Mouse (Mus musculus): ENCODE data around the gene Smg6. TPM values are rescaled to one million over a fixed set of nuclear protein-coding genes. Genes with fewer than 3 reads are reported as not detected.

Gene Smg6
- polyA plus RNA-seq, 1 experiment from 2014 or later: 14.6 TPM

DNA sequence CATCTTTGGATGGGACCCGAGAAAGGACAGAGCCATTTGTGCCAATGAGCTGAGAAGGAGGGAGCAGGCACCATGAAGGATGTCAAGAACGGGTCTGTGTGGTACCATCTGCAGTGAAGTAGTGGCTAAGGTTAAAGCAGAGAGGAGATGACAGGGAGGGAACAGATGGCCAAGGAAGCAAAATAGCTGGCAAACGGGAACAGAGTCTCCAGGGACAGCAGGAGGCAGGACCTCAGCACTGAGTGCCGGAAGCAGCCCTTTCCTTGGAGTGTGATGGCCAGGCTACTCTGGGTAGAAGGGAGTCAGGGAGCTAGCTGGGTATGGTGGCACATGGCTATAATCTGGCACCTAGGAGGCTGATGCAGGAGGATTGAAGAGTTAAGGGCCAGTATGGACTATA lies 273.2 kb downstream of the Smg6 start:
- H3K36me3 ChIP-seq (ENCODE audit: control insufficient read depth, insufficient read depth, low read length): no peaks in the 10 kb centered on the region
- H3K4me3 ChIP-seq (ENCODE audit: low read depth, low read length): no peak overlapping the region
- H3K27ac ChIP-seq (ENCODE audit: low read length): no peak overlapping the region
- ATAC-seq: no peak
- no peaks in the 10 kb centered on the region for H3K27me3 ChIP-seq (ENCODE audit: control insufficient read depth, insufficient read depth, low read depth, low read length)
- peaks cover 34% of the 10 kb centered on the region for H3K4me1 ChIP-seq (ENCODE audit: control insufficient read depth, insufficient read depth, low read length)
- no peak overlapping the region for H3K9ac ChIP-seq (ENCODE audit: low read depth, low read length)
- WGBS: 58% methylated on average over 4 of the region's 4 CpGs
- no peak overlapping the region for H3K4me2 ChIP-seq (ENCODE audit: low read length)
- no peaks in the 10 kb centered on the region for H3K9me3 ChIP-seq (replicated peaks; ENCODE audit: control insufficient read depth, low read length, poor library complexity, severe bottlenecking)

- Histone ChIP-seq H3K27ac (ENCODE audit: low read length) (no peak overlapping the region), H3K4me2 (ENCODE audit: low read length) (no peak overlapping the region), H3K9ac (ENCODE audit: low read depth, low read length) (no peak overlapping the region), H3K27me3 (ENCODE audit: control insufficient read depth, insufficient read depth, low read depth, low read length) (no peaks in the 10 kb centered on the region), H3K9me3 (replicated peaks; ENCODE audit: control insufficient read depth, low read length, poor library complexity, severe bottlenecking) (no peaks in the 10 kb centered on the region), H3K4me3 (ENCODE audit: low read depth, low read length) (no peak overlapping the region), H3K4me1 (ENCODE audit: control insufficient read depth, insufficient read depth, low read length) (peaks cover 42% of the 10 kb centered on the region), H3K36me3 (ENCODE audit: control insufficient read depth, insufficient read depth, low read length) (no peaks in the 10 kb centered on the region)
- no peak for ATAC-seq
- 82% methylated on average over 5 of the region's 5 CpGs for WGBS
These were observed 274.3 kb downstream of the Smg6 start for GRCm38 (mm10) chr11:75199951-75200350.

- H3K27me3 ChIP-seq (ENCODE audit: control insufficient read depth, insufficient read depth, low read depth, low read length): no peaks in the 10 kb centered on the region
- H3K36me3 ChIP-seq (ENCODE audit: control insufficient read depth, insufficient read depth, low read length): no peaks in the 10 kb centered on the region
- no peak overlapping the region for H3K27ac ChIP-seq (ENCODE audit: low read length)
- H3K4me3 ChIP-seq (ENCODE audit: low read depth, low read length): no peak overlapping the region
- H3K9ac ChIP-seq (ENCODE audit: low read depth, low read length): no peak overlapping the region
- H3K9me3 ChIP-seq (replicated peaks; ENCODE audit: control insufficient read depth, low read length, poor library complexity, severe bottlenecking): no peaks in the 10 kb centered on the region
- 89% methylated on average over 12 of the region's 12 CpGs for WGBS
- no peak for ATAC-seq
- peaks cover 37% of the 10 kb centered on the region for H3K4me1 ChIP-seq (ENCODE audit: control insufficient read depth, insufficient read depth, low read length)
- no peak overlapping the region for H3K4me2 ChIP-seq (ENCODE audit: low read length)
These were observed 275.3 kb downstream of the Smg6 start for GRCm38 (mm10) chr11:75200935-75201334.

DNA sequence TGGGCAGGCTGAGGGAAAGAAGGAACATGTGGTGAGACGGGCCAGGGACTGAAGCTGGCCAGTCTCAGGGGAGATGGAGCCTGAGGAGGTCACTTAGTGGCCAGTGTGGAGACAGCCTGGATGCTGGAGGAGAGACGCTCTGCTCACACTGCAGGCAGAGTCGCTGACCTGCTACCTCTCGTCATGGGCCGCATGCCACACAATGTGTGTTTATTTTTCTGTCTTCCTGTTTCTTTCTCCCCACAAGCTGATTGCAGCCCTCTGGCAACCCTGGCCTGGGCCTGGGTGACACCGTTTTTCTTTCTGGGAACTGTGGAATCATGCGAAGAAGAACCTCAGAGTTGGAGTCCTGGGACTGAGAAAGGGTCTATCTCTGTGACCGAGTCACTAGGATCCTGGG lies 276.1 kb downstream of the Smg6 start:
- Histone ChIP-seq H3K36me3 (ENCODE audit: control insufficient read depth, insufficient read depth, low read length) (no peaks in the 10 kb centered on the region), H3K4me3 (ENCODE audit: low read depth, low read length) (no peak overlapping the region), H3K9me3 (replicated peaks; ENCODE audit: control insufficient read depth, low read length, poor library complexity, severe bottlenecking) (no peaks in the 10 kb centered on the region), H3K27me3 (ENCODE audit: control insufficient read depth, insufficient read depth, low read depth, low read length) (no peaks in the 10 kb centered on the region), H3K4me2 (ENCODE audit: low read length) (no peak overlapping the region), H3K27ac (ENCODE audit: low read length) (no peak overlapping the region), H3K4me1 (ENCODE audit: control insufficient read depth, insufficient read depth, low read length) (peaks cover 29% of the 10 kb centered on the region), H3K9ac (ENCODE audit: low read depth, low read length) (no peak overlapping the region)
- ATAC-seq: no peak
- WGBS: 74% methylated on average over 8 of the region's 8 CpGs

DNA sequence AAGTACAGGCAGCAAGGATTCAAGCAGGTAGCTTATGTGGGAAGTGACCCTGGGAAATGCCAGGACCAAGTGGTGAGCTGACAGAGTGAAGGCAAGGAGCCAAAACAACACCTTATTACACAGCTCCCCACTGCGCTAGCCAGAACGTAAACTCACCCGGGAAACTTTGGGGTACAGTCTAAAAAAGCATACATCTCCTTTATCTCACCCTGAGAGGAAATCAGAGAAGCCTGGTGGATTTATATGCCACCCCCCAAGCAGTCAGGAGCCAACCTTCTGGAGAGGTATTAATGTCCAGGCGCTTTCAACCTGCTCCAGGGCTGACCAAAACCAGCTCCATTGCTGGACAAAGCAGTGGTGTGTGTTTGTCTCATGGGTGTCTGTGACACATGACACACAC lies 278.3 kb downstream of the Smg6 start:
- Histone ChIP-seq H3K36me3 (ENCODE audit: control insufficient read depth, insufficient read depth, low read length) (no peaks in the 10 kb centered on the region), H3K4me1 (ENCODE audit: control insufficient read depth, insufficient read depth, low read length) (peaks cover 25% of the 10 kb centered on the region)

DNA sequence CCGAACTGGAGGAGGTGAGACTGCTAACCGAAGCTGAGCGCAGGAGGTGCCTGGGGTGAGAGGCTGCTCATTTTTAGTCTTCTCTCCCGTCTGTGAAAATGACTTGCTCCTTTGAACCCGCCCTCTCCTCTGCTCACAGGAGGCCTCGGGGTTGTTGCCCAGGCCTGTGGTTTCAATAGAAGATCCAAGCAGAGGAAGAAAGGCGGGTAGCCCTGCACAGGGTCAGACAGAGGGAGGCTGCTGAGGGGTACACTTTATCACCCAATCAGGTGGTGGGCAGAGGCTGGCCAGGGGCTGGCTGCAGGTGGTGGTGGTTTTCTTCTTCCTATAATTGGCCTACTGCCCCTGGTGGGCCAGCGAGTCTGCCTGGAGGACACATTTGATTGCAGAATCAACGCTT lies 278.8 kb downstream of the Smg6 start:
- peak overlapping the region; percentile 33; the same call in 1 of the 2 replicates for H3K27ac ChIP-seq (ENCODE audit: low read length)
- no peaks in the 10 kb centered on the region for H3K9me3 ChIP-seq (replicated peaks; ENCODE audit: control insufficient read depth, low read length, poor library complexity, severe bottlenecking)
- H3K4me1 ChIP-seq (ENCODE audit: control insufficient read depth, insufficient read depth, low read length): peaks cover 29% of the 10 kb centered on the region
- no peaks in the 10 kb centered on the region for H3K27me3 ChIP-seq (ENCODE audit: control insufficient read depth, insufficient read depth, low read depth, low read length)
- ATAC-seq: peak; percentile 60; the same call in 1 of the 2 replicates
- no peak overlapping the region for H3K4me2 ChIP-seq (ENCODE audit: low read length)
- 32% methylated on average over 9 of the region's 9 CpGs for WGBS
- no peak overlapping the region for H3K4me3 ChIP-seq (ENCODE audit: low read depth, low read length)
- H3K9ac ChIP-seq (ENCODE audit: low read depth, low read length): no peak overlapping the region
- no peaks in the 10 kb centered on the region for H3K36me3 ChIP-seq (ENCODE audit: control insufficient read depth, insufficient read depth, low read length)

More for the DNA sequence above, 278.3 kb downstream of the Smg6 start:
- H3K9me3 ChIP-seq (replicated peaks; ENCODE audit: control insufficient read depth, low read length, poor library complexity, severe bottlenecking): no peaks in the 10 kb centered on the region
- H3K4me2 ChIP-seq (ENCODE audit: low read length): no peak overlapping the region
- H3K9ac ChIP-seq (ENCODE audit: low read depth, low read length): no peak overlapping the region
- ATAC-seq: no peak
- H3K27me3 ChIP-seq (ENCODE audit: control insufficient read depth, insufficient read depth, low read depth, low read length): no peaks in the 10 kb centered on the region
- no peak overlapping the region for H3K4me3 ChIP-seq (ENCODE audit: low read depth, low read length)
- WGBS: 86% methylated on average over 4 of the region's 4 CpGs
- no peak overlapping the region for H3K27ac ChIP-seq (ENCODE audit: low read length)

GRCm38 (mm10) chr11:75206347-75206746 lies 280.7 kb downstream of the Smg6 start:
- H3K9ac ChIP-seq (ENCODE audit: low read depth, low read length): no peak overlapping the region
- WGBS: 83% methylated on average over 4 of the region's 4 CpGs
- no peak overlapping the region for H3K4me3 ChIP-seq (ENCODE audit: low read depth, low read length)
- peaks cover 44% of the 10 kb centered on the region for H3K4me1 ChIP-seq (ENCODE audit: control insufficient read depth, insufficient read depth, low read length)
- ATAC-seq: no peak
- no peaks in the 10 kb centered on the region for H3K36me3 ChIP-seq (ENCODE audit: control insufficient read depth, insufficient read depth, low read length)
- H3K9me3 ChIP-seq (replicated peaks; ENCODE audit: control insufficient read depth, low read length, poor library complexity, severe bottlenecking): no peaks in the 10 kb centered on the region
- H3K27me3 ChIP-seq (ENCODE audit: control insufficient read depth, insufficient read depth, low read depth, low read length): no peaks in the 10 kb centered on the region
- no peak overlapping the region for H3K27ac ChIP-seq (ENCODE audit: low read length)
- H3K4me2 ChIP-seq (ENCODE audit: low read length): no peak overlapping the region

GRCm38 (mm10) chr11:75209363-75209762 lies 283.7 kb downstream of the Smg6 start:
- no peak overlapping the region for H3K4me3 ChIP-seq (ENCODE audit: low read depth, low read length)
- H3K4me1 ChIP-seq (ENCODE audit: control insufficient read depth, insufficient read depth, low read length): peaks cover 60% of the 10 kb centered on the region
- peak overlapping the region; percentile 78 for H3K27ac ChIP-seq (ENCODE audit: low read length)
- no peaks in the 10 kb centered on the region for H3K9me3 ChIP-seq (replicated peaks; ENCODE audit: control insufficient read depth, low read length, poor library complexity, severe bottlenecking)
- H3K9ac ChIP-seq (ENCODE audit: low read depth, low read length): no peak overlapping the region
- 65% methylated on average over 4 of the region's 4 CpGs for WGBS
- H3K36me3 ChIP-seq (ENCODE audit: control insufficient read depth, insufficient read depth, low read length): no peaks in the 10 kb centered on the region
- no peaks in the 10 kb centered on the region for H3K27me3 ChIP-seq (ENCODE audit: control insufficient read depth, insufficient read depth, low read depth, low read length)
- ATAC-seq: no peak
- no peak overlapping the region for H3K4me2 ChIP-seq (ENCODE audit: low read length)

GRCm38 (mm10) chr11:75210093-75210492 lies 284.5 kb downstream of the Smg6 start:
- Histone ChIP-seq H3K9ac (ENCODE audit: low read depth, low read length) (peak overlapping the region; percentile 30; the same call in 1 of the 2 replicates), H3K27me3 (ENCODE audit: control insufficient read depth, insufficient read depth, low read depth, low read length) (no peaks in the 10 kb centered on the region), H3K4me2 (ENCODE audit: low read length) (0 out of 2 replicates have a peak overlapping the region, but pooled peaks have one; percentile 14), H3K9me3 (replicated peaks; ENCODE audit: control insufficient read depth, low read length, poor library complexity, severe bottlenecking) (no peaks in the 10 kb centered on the region), H3K4me1 (ENCODE audit: control insufficient read depth, insufficient read depth, low read length) (peaks cover 59% of the 10 kb centered on the region), H3K27ac (ENCODE audit: low read length) (peak overlapping the region; percentile 78), H3K36me3 (ENCODE audit: control insufficient read depth, insufficient read depth, low read length) (no peaks in the 10 kb centered on the region), H3K4me3 (ENCODE audit: low read depth, low read length) (no peak overlapping the region)
- WGBS: 44% methylated on average over 4 of the region's 4 CpGs
- no peak for ATAC-seq

All from midbrain, embryonic 16.5 days (tissue).